Mouse (Mus musculus) bone marrow macrophage, adult 2 months (primary cell): Measurements from ENCODE around the gene Il13. TPM values are rescaled to one million over a fixed set of nuclear protein-coding genes. Genes with fewer than 3 reads are reported as not detected.

Experiments
- H3K27ac ChIP-seq: 2 replicates; pipeline ENCODE4 v1.5.1; 2012; ENCODE audit warnings: low read depth, low read length; ENCODE audit not compliant: insufficient read depth
- H3K4me1 ChIP-seq: 2 replicates; pipeline ENCODE4 v1.6.1; 2012; ENCODE audit warnings: low read length; ENCODE audit not compliant: control insufficient read depth, insufficient read depth
- H3K4me3 ChIP-seq: 2 replicates; pipeline ENCODE4 v1.5.1; 2012; ENCODE audit warnings: mild to moderate bottlenecking, low read length, moderate library complexity; ENCODE audit not compliant: insufficient read depth
- CTCF ChIP-seq: IDR thresholded peaks from 2 replicates; pipeline ENCODE4 v1.5.1; 2012; ENCODE audit warnings: low read depth, mild to moderate bottlenecking, low read length, moderate library complexity
- POLR2A ChIP-seq: IDR thresholded peaks from 2 replicates; pipeline ENCODE4 v1.6.1; 2012; ENCODE audit warnings: mild to moderate bottlenecking, low read depth, low read length, borderline replicate concordance
- polyA plus RNA-seq: library from polyadenylated mRNA; stranded (reverse); fragments of >200 nt; gene quantifications from 2 replicates; pipeline ENCODE4 v1.2.4, GENCODE M21; 2012; ENCODE audit not compliant: missing spikeins, insufficient read depth, insufficient read length

The Il13 gene
- polyA plus RNA-seq, 1 experiment: not detected

- Histone ChIP-seq H3K4me1 (peaks cover 30% of the 10 kb centered on the region), H3K27ac (peak overlapping the region; percentile 56), H3K4me3 (no peak overlapping the region)
- no peak for TF ChIP-seq POLR2A
- TF ChIP-seq CTCF: no peak
These were observed 16.9 kb downstream of the Il13 start for GRCm38 (mm10) chr11:53617562-53618109.

- Histone ChIP-seq H3K4me1 (peaks cover 23% of the 10 kb centered on the region), H3K27ac (peak overlapping the region; percentile 85), H3K4me3 (no peak overlapping the region)
- TF ChIP-seq POLR2A (no peak), CTCF (no peak)
These were observed 17.5 kb downstream of the Il13 start for GRCm38 (mm10) chr11:53616748-53617558.

- H3K4me3 ChIP-seq: no peak overlapping the region
- H3K4me1 ChIP-seq: peaks cover 17% of the 10 kb centered on the region
- H3K27ac ChIP-seq: no peak overlapping the region
- TF ChIP-seq POLR2A (no peak), CTCF (no peak)
These were observed 18.9 kb downstream of the Il13 start for GRCm38 (mm10) chr11:53615575-53615974.

GRCm38 (mm10) chr11:53615172-53615571 lies 19.3 kb downstream of the Il13 start:
- H3K4me3 ChIP-seq: no peak overlapping the region
- TF ChIP-seq POLR2A: no peak
- no peak overlapping the region for H3K27ac ChIP-seq
- peaks cover 17% of the 10 kb centered on the region for H3K4me1 ChIP-seq

- Histone ChIP-seq H3K27ac (no peak overlapping the region), H3K4me3 (no peak overlapping the region), H3K4me1 (no peaks in the 10 kb centered on the region)
- TF ChIP-seq CTCF (no peak), POLR2A (no peak)
These were observed 24.8 kb downstream of the Il13 start for GRCm38 (mm10) chr11:53609672-53610071.

DNA sequence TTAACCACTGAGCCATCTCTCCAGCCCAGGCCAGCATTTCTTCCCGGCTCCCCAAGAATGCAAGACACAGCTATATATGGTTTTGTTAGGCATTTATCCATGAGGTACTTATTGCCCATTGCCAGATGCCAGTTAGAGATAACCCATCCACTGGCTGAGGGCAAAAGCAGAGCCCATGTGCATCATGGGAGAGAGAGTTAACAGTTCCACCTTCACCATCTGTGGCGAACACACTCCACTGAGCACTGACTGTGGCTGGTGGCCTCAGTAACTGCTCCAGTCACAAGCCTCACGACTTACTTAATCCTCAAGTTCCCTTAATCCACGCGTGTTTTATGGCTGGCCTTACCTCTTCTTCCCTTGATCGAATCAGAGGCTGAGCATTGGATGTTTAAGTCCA lies 25.3 kb downstream of the Il13 start:
- Histone ChIP-seq H3K4me3 (no peak overlapping the region), H3K27ac (no peak overlapping the region), H3K4me1 (no peaks in the 10 kb centered on the region)
- no peak for TF ChIP-seq CTCF
- no peak for TF ChIP-seq POLR2A

DNA sequence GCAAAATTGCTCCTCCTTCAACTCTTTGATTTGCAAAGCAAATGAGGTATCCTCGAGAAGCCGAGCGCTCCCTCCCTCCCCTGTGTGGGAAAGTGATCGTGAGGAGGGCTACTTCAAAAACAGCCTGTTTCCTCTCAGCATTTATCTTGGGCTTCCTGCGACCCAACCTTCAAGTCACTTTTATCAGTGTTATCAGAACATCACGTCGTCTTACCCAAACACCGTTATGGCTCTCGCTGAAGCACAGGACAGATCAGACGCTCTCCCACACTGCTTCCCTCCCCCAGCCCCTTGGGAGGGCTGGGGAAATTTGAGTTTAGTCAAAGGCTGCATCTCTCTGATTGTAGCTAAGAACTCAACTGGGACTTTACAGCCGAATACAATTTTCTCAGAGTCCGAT lies 28.9 kb downstream of the Il13 start:
- Histone ChIP-seq H3K4me1 (no peaks in the 10 kb centered on the region), H3K4me3 (no peak overlapping the region), H3K27ac (no peak overlapping the region)
- TF ChIP-seq POLR2A (no peak), CTCF (no peak)

DNA sequence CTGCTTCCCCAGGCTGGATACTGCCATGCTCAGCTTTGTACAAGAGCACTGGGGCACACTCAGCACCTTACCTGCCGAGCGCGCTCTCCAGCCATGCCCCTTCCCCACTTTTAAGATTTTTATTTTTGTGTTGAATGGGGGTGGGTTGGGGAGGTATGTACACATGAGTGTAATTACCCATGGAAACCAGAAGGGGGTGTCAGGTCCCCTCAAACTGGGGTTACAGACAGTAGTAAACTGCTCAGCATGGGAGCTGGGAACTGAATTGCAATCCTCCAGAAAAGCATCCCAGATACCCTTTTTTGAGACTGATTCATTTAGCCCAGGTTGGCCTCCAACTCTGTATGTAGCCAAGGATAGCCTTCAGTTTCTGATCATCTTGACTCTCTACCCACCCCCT lies 29.5 kb downstream of the Il13 start:
- TF ChIP-seq CTCF: no peak
- no peak for TF ChIP-seq POLR2A
- H3K27ac ChIP-seq: no peak overlapping the region

DNA sequence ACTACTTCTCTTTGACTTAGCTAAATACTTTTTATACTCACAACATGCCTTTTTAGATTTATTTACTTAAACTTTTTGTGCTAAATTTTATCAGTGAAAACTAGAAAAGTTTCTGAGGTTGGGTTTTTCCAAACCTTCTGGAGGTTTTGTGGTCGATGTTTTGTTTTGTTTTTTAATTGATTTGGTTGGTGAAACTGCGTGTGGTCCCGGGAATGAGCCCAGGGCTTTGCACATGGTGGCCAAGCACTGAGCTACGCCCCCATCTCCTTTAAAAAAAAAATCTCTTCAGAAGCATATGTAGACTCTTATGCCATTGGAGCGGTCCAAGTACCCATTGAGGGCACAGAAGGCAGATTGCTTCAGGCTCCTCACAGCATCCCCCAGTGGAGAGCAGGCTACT lies 43.4 kb downstream of the Il13 start:
- no peak overlapping the region for H3K4me3 ChIP-seq
- H3K4me1 ChIP-seq: no peaks in the 10 kb centered on the region
- no peak for TF ChIP-seq POLR2A
- no peak for TF ChIP-seq CTCF
- H3K27ac ChIP-seq: no peak overlapping the region

More for the DNA sequence above, 29.5 kb downstream of the Il13 start:
- H3K4me3 ChIP-seq: no peak overlapping the region
- H3K4me1 ChIP-seq: no peaks in the 10 kb centered on the region

DNA sequence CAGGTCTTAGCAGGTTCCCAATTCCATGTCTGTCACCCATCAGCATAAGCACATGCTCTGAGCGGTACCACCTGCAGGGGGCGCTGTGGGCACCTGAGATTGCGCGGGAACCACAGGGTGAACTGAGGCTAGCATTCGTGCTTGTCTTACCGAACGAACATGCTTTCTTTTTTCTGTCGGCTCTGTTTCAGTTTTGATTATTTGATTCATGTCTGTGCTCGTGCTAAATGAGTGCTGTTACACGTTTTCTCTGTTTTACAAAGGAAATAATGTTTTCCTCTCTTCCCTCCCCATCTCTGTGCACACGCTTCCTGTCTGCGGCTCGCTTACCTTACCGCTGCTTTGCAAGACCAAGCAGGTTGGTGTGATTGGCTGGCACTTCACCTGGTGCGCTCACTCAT lies 44.1 kb downstream of the Il13 start:
- TF ChIP-seq POLR2A: no peak
- TF ChIP-seq CTCF: peak; percentile 97
- H3K27ac ChIP-seq: no peak overlapping the region

More for the DNA sequence above, 44.1 kb downstream of the Il13 start:
- Histone ChIP-seq H3K4me3 (no peak overlapping the region), H3K4me1 (no peaks in the 10 kb centered on the region)
